Mouse (Mus musculus) gastrocnemius, adult 2 months (tissue): ENCODE results near the gene Olfr855. TPM values are rescaled to one million over a fixed set of nuclear protein-coding genes. Genes with fewer than 3 reads are reported as not detected.

Experiments
- DNase-seq: peaks from one replicate; pipeline ENCODE4 v3.0.0; 2022
- H3K27ac ChIP-seq: fragments of 200-600 bp; 2 replicates; pipeline ENCODE4 v1.8.1; 2022; ENCODE audit warnings: mild to moderate bottlenecking
- H3K4me3 ChIP-seq: fragments of 200-600 bp; 2 replicates; pipeline ENCODE4 v1.8.1; 2022; ENCODE audit warnings: mild to moderate bottlenecking, moderate library complexity
- CTCF ChIP-seq: fragments of 200-600 bp; IDR thresholded peaks from 2 replicates; pipeline ENCODE4 v1.8.1; 2022; ENCODE audit warnings: antibody characterized with exemption, mild to moderate bottlenecking, moderate library complexity
- intact Hi-C: fragments of 180-260 bp; cut with DNase I; formaldehyde crosslinking; loops from one replicate; pipeline ENCODE4 v1.15.1; 2025
- long read RNA-seq, 2 experiments: library from polyadenylated mRNA; stranded (forward); transcript quantifications; one replicate each; pipeline ENCODE4 v2.0.0; 2021
- total RNA-seq, 2 experiments: library from RNA; stranded (reverse); gene quantifications; 2 replicates each; pipeline ENCODE4 v1.2.3; 2021

Olfr855 gene
- total RNA-seq: not detected
- long read RNA-seq, experiment 1: 0 reads
- long read RNA-seq, experiment 2: 0 reads

- TF ChIP-seq CTCF: no peak
- no peak for DNase-seq
- intact Hi-C loops: no loop called here
- no peak within 1 kb of the TSS for H3K27ac ChIP-seq
- no peak within 1 kb of the TSS for H3K4me3 ChIP-seq
Observed at GRCm38 (mm10) chr9:19582317-19582716, at the start of gene Olfr855. Gene Olfr855 (plus strand): TSS chr9:19582617.

- DNase-seq: no peak
Observed at GRCm38 (mm10) chr9:19540976-19541375, 41.4 kb upstream of the Olfr855 start, which contains the start of gene Olfr853. Gene Olfr853 (minus strand): TSS chr9:19541076.

GRCm38 (mm10) chr9:19567282-19567681 is 15.1 kb upstream of the Olfr855 start, which contains the start of gene Olfr854:
Gene Olfr854 (minus strand): TSS chr9:19567382.
- TF ChIP-seq CTCF: no peak
- Histone ChIP-seq H3K4me3 (no peak within 1 kb of the TSS), H3K27ac (no peak within 1 kb of the TSS)
- no peak for DNase-seq
- intact Hi-C loops: no loop called here

More at GRCm38 (mm10) chr9:19540976-19541375, 41.4 kb upstream of the Olfr855 start, which contains the start of gene Olfr853:
- Histone ChIP-seq H3K4me3 (no peak within 1 kb of the TSS), H3K27ac (no peak within 1 kb of the TSS)
- intact Hi-C loops: no loop called here
- TF ChIP-seq CTCF: no peak

DNA sequence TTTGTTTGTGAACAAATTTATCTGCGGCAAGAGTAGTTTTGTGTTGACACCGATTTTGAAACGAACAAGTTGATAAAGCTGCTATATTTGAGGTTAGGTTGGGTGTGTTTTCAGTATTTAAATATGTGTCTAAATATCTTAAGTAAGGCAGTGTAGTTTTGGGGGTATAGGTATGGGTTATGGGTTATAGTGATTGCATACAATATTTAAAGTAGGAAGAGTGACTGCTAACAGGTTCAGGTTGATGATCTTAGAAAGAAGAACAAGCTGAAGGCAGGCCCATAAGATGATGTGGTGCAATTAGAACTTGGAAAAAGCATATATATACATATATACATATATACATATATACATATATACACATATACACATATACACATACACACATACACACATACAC is 38.9 kb downstream of the Olfr855 start:
- Histone ChIP-seq H3K27ac (no peak overlapping the region), H3K4me3 (no peak overlapping the region)
- DNase-seq: no peak
- no peak for TF ChIP-seq CTCF
- intact Hi-C loops: loop anchor here (10.0 kb wide), 1 partner anchor 1326 kb away; the partner anchor contains the start of gene Chordc1

GRCm38 (mm10) chr9:19621843-19622822 is 39.7 kb downstream of the Olfr855 start, which contains the start of gene Zfp317:
Gene Zfp317 (plus strand): TSS chr9:19622102.
- intact Hi-C loops: loop anchor here (10.0 kb wide), 1 partner anchor 1327 kb away; the partner anchor contains the start of gene Chordc1
- peak; percentile 82 for DNase-seq
- no peak for TF ChIP-seq CTCF
- H3K4me3 ChIP-seq: peak within 1 kb of the TSS; percentile 79
- H3K27ac ChIP-seq: peak within 1 kb of the TSS; percentile 93

DNA sequence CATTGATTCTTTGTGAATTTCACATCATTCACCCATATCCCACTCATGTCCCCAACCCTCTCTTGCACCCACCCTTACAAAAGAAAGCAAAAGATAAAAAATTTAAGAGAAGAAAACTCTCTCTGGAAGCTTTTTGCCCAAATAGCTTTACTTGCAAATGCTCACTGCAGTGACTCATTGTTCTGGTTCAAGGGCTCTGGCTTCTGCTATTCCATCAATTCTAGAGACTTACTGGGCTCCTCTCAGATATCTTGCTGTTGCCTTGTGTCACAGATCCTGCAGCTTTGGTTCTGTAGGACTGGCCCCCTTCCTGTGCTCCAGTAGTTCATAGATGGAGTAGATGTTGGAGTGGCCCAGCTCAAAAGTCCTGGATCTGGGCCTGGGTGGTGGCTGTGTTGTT is 47.2 kb downstream of the Olfr855 start:
- DNase-seq: no peak
- no peak for TF ChIP-seq CTCF
- no peak overlapping the region for H3K4me3 ChIP-seq
- intact Hi-C loops: loop anchor here (10.0 kb wide), 1 partner anchor 1335 kb away; the partner anchor contains the start of gene Chordc1
- no peak overlapping the region for H3K27ac ChIP-seq

Other genes starting within 250 kb of the Olfr855 start
- gene Olfr845, start 246.2 kb upstream of the Olfr855 start, total RNA-seq: not detected
- not detected for gene Olfr846, start 218.6 kb upstream of the Olfr855 start, total RNA-seq
- not detected for gene Olfr847, start 203.9 kb upstream of the Olfr855 start, total RNA-seq
- not detected for gene Olfr849, start 142.4 kb upstream of the Olfr855 start, total RNA-seq
- not detected for gene Olfr850, start 104.4 kb upstream of the Olfr855 start, total RNA-seq
- not detected for gene Olfr851, start 89.3 kb upstream of the Olfr855 start, total RNA-seq
- not detected for gene Olfr853, start 41.5 kb upstream of the Olfr855 start, total RNA-seq
- not detected for gene Olfr854, start 15.2 kb upstream of the Olfr855 start, total RNA-seq
- gene Zfp317, start 39.5 kb downstream of the Olfr855 start, total RNA-seq: 10 to 100 TPM; 15.3 to 15.4 TPM
- not detected for gene Olfr857, start 126.8 kb downstream of the Olfr855 start, total RNA-seq
- not detected for gene Olfr58, start 197.7 kb downstream of the Olfr855 start, total RNA-seq
- gene Olfr859, start 222.3 kb downstream of the Olfr855 start, total RNA-seq: not detected